Mouse (Mus musculus) heart, postnatal 0 days (tissue): ENCODE data around the gene Stk39. TPM values are rescaled to one million over a fixed set of nuclear protein-coding genes. Genes with fewer than 3 reads are reported as not detected.

Experiments
- ATAC-seq: fragments of 200-750 bp; cut with Nextera tagmentation; 2 replicates; pipeline ENCODE4 v1.8.0; 2017; ENCODE audit warnings: low read depth, moderate number of reproducible peaks, moderate library complexity; ENCODE audit not compliant: insufficient read depth
- DNase-seq: peaks from one replicate; pipeline ENCODE4 v3.0.0-alpha.2; 2016; ENCODE audit warnings: low spot score
- H3K27ac ChIP-seq: fragments of 300-500 bp; sonication (generic); 2 replicates; pipeline ENCODE4 v1.5.1; 2014; ENCODE audit warnings: low read depth, mild to moderate bottlenecking
- H3K27me3 ChIP-seq: fragments of 300-500 bp; sonication (generic); 2 replicates; pipeline ENCODE4 v1.6.1; 2014; ENCODE audit warnings: low read length, mixed read lengths; ENCODE audit not compliant: control insufficient read depth, insufficient read depth
- H3K36me3 ChIP-seq: fragments of 300-500 bp; sonication (generic); replicated peaks from 2 replicates; pipeline ENCODE4 v1.6.1; 2014; ENCODE audit warnings: low read length, mixed read lengths; ENCODE audit not compliant: control insufficient read depth, insufficient read depth
- H3K4me1 ChIP-seq: fragments of 300-500 bp; sonication (generic); 2 replicates; pipeline ENCODE4 v1.6.1; 2014; ENCODE audit warnings: antibody characterized with exemption; ENCODE audit not compliant: control insufficient read depth, insufficient read depth
- H3K4me2 ChIP-seq: fragments of 300-500 bp; sonication (generic); 2 replicates; pipeline ENCODE4 v1.6.1; 2014; ENCODE audit warnings: low read depth, mild to moderate bottlenecking, low read length, moderate library complexity
- H3K4me3 ChIP-seq: fragments of 300-500 bp; sonication (generic); 2 replicates; pipeline ENCODE4 v1.5.1; 2014; ENCODE audit warnings: low read depth, low read length
- H3K9ac ChIP-seq: fragments of 300-500 bp; sonication (generic); replicated peaks from 2 replicates; pipeline ENCODE4 v1.6.1; 2014; ENCODE audit warnings: low read depth, low read length, mixed read lengths
- H3K9me3 ChIP-seq: fragments of 300-500 bp; sonication (generic); replicated peaks from 2 replicates; pipeline ENCODE4 v1.6.1; 2016; ENCODE audit warnings: low read length; ENCODE audit not compliant: control insufficient read depth
- CTCF ChIP-seq: IDR thresholded peaks from 2 replicates; pipeline ENCODE4 v1.5.1; 2016; ENCODE audit warnings: antibody characterized with exemption, control low read depth, low read depth
- EP300 ChIP-seq: IDR thresholded peaks from 2 replicates; pipeline ENCODE4 v1.6.1; 2016; ENCODE audit warnings: antibody characterized with exemption, low read depth
- WGBS: fragments of 180-500 bp; shearing (Covaris S2); extraction: QIAGEN DNeasy Blood & Tissue Kit; methylation state at CpG from one replicate; pipeline ENCODE4 v1.1.7; 2014; 5-methylcytosine and 5-hydroxymethylcytosine counted together
- polyA plus RNA-seq: library from polyadenylated mRNA; unstranded; fragments of >200 nt; fragmentation: Nextera tagmentation; extraction: Ambion mirVana; gene quantifications from 2 replicates; pipeline ENCODE4 v1.2.1, GENCODE M21; 2015
- total RNA-seq: library from RNA; depleted of rRNA; stranded (reverse); fragments of >200 nt; gene quantifications from 2 replicates; pipeline ENCODE4 v1.2.3, GENCODE M21; 2014; ENCODE audit warnings: low replicate concordance; rRNA removed

Gene Stk39
- total RNA-seq (81.8 and 84.5 TPM in 2 replicates), polyA plus RNA-seq (83.9 and 93.2 TPM in 2 replicates)

DNA sequence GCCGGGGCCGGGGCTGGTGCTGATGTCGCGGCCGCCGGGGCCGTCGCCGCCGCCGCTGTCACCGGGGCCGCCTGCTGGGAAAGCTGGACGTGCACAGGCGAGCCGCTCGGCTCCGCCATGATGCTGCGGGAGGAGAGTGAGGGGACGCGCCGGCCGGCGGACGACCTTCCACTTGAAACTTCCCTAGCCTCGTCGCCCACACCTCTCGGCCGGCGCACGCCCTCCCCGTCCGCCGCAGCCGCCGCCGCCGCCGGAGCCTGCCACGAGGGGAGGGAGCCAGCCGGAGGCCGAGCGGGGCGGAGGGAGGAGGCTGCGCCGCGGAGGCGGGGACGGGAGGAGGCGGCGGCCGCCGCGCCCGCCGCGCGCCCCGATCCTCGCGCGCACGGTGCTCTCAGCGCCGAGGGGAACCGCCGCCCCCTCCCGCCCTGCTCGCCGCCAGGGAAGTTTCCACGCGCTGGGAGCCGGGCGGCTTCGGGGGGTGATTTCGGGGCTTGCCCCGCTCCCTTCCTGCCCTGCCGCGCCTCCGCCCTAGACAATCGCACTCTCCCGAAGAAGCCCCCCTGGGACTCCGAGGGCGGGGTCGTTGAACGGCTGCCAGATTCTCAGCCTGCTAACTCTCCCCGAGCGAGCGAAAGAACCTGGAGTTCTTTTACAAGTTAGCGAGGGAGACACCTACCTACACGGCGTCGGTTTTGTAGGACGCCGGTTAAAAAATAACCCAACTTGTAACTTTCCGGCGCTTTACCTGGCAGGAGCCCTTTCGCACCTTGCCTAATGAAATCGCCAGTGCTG is at the start of gene Stk39:
Stk39 (minus strand) TSS at position 510 of the 792 bp plus-strand sequence.
- H3K4me3 ChIP-seq, result peak within 1 kb of the TSS; percentile 97
- peak within 1 kb of the TSS; percentile 97 for H3K9ac ChIP-seq
- ATAC-seq (peak; percentile 84), DNase-seq (peak; percentile 86)
- peaks cover 23% of the 10 kb centered on the region for H3K4me1 ChIP-seq
- H3K27ac ChIP-seq, result peak within 1 kb of the TSS; percentile 97
- H3K36me3 ChIP-seq, result no peaks in the 10 kb centered on the region
- TF ChIP-seq EP300 (0 out of 2 replicates have a peak, but pooled peaks have one; percentile 49), CTCF (no peak)
- H3K4me2 ChIP-seq, result peak within 1 kb of the TSS; percentile 83
- no peaks in the 10 kb centered on the region for H3K9me3 ChIP-seq
- H3K27me3 ChIP-seq, result no peaks in the 10 kb centered on the region
- WGBS, result under 1% methylated on average over 61 of the region's 99 CpGs

DNA sequence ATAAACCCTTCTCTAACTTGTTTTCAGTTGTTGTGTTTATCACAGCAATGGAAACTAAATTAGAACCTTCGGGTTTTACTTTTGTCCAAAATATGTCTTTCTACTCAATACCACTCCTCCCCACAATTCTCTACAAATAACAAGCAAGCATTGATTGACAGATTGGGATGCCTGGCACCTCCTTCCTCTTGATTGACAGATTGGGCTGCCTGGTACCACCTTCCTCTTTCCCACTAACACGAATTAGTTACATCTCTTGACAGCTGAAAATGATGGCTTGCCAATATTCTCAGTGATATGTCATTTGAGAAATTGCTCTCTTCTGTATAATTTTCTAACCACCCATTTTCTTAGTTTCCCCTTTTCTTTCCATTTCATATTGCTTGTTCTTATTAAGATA is 43.3 kb upstream of the Stk39 start:
- no peak overlapping the region for H3K27ac ChIP-seq
- no peaks in the 10 kb centered on the region for H3K27me3 ChIP-seq
- TF ChIP-seq EP300 (no peak), CTCF (no peak)
- H3K4me2 ChIP-seq, result no peak overlapping the region
- 56% methylated on average over 2 of the region's 2 CpGs for WGBS
- no peaks in the 10 kb centered on the region for H3K4me1 ChIP-seq
- no peaks in the 10 kb centered on the region for H3K9me3 ChIP-seq
- H3K9ac ChIP-seq, result no peak overlapping the region
- no peaks in the 10 kb centered on the region for H3K36me3 ChIP-seq
- DNase-seq, result no peak
- no peak overlapping the region for H3K4me3 ChIP-seq
- ATAC-seq, result no peak

DNA sequence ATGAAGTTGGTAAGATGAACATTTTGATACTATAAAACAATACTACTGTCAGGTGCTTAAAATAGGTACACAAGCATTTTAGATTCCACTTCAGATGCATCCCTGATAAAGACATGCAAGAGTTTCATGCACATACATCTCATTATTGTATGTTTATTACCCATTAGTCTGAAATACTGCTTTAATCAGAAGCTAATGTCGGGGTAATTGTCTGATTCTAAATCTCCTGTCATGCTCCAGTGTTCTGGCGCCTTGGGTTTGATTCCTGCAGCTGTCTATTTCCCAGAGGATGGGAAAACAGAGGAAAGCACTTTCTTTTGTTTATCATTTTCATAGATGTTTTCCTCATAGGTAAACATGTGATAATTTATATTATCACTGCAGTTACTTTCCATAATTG is 31.1 kb upstream of the Stk39 start:
- 93% methylated on average over 2 of the region's 2 CpGs for WGBS
- DNase-seq (no peak), ATAC-seq (no peak)

DNA sequence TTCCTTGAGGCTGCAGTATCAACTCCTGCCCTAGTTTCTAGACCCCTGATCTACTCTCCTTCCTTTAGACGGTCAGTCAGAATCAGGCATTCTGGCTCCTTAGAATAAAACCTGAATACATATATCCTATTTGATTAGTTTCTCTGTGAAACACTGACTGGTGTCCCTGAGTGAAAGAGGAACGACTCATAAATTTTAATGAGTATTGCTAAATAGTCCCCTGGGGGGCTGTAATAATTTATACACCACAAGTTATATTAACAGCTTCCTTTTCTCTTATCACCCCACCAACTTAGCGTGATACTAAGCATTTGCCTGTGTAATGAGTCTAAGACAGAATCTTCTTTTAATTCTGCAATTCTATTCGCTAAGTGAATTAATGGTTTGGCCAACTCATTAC is 30.7 kb upstream of the Stk39 start:
- no peak overlapping the region for H3K4me2 ChIP-seq
- no peak overlapping the region for H3K27ac ChIP-seq
- no peaks in the 10 kb centered on the region for H3K27me3 ChIP-seq
- H3K9me3 ChIP-seq, result no peaks in the 10 kb centered on the region
- DNase-seq (no peak), ATAC-seq (no peak)
- TF ChIP-seq CTCF (no peak), EP300 (no peak)
- H3K9ac ChIP-seq, result no peak overlapping the region
- 0 out of 2 replicates have a peak, but pooled peaks cover 5% of the 10 kb centered on the region for H3K4me1 ChIP-seq
- 83% methylated on average over 4 of the region's 4 CpGs for WGBS
- no peaks in the 10 kb centered on the region for H3K36me3 ChIP-seq
- no peak overlapping the region for H3K4me3 ChIP-seq

More for the DNA sequence above, 31.1 kb upstream of the Stk39 start:
- Histone ChIP-seq H3K9me3 (no peaks in the 10 kb centered on the region), H3K4me1 (no peaks in the 10 kb centered on the region), H3K27ac (no peak overlapping the region), H3K36me3 (no peaks in the 10 kb centered on the region), H3K27me3 (no peaks in the 10 kb centered on the region), H3K9ac (no peak overlapping the region), H3K4me2 (no peak overlapping the region), H3K4me3 (no peak overlapping the region)
- no peak for TF ChIP-seq CTCF
- no peak for TF ChIP-seq EP300

DNA sequence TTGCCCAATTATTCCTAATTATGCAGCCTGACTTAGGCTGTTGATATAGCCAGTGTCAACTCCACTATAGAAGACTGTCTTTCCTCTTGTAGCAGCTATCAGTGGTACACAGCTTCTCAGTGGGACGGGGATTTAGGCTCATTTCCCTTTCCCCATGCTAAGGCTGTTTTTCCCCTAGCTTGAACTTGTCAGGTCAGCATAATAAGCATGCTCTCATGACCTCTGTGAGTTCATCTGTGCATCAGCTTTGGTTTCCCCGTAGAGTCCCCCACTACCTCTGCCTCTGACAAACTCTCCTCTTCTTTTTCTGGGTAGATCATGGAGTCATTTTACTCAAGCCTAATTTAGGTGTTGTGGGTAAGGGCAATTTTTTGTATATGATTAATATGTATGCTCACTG is 30.2 kb upstream of the Stk39 start:
- TF ChIP-seq EP300 (no peak), CTCF (no peak)
- Histone ChIP-seq H3K4me2 (no peak overlapping the region), H3K4me1 (0 out of 2 replicates have a peak, but pooled peaks cover 9% of the 10 kb centered on the region), H3K27ac (no peak overlapping the region), H3K9me3 (no peaks in the 10 kb centered on the region), H3K4me3 (no peak overlapping the region), H3K36me3 (no peaks in the 10 kb centered on the region), H3K9ac (no peak overlapping the region), H3K27me3 (no peaks in the 10 kb centered on the region)
- 64% methylated on average over 2 of the region's 2 CpGs for WGBS
- DNase-seq, result no peak
- no peak for ATAC-seq
